Comparison of ENCODE assay signal across 12 mouse cellular contexts in the genomic region with DNA sequence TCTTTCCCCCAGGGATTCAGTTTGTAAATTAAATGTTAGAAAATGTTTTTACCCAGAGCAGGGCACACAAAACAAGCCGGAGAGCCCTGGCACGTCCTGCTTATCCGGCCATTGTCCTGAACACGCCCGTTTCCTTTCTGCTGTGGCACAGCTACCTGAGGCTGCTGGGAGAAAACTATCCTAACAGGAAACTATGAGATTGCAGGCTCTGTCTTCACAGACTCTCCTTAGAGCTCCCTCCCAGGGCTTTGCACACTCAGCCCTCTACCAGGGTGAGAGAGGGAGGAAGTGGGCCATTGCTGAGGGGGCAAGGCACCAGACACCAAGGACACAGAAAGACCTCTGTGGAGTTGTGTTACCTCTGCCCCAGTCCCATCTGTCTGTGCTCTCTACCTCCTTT. TPM values are rescaled to one million over a fixed set of nuclear protein-coding genes. Genes with fewer than 3 reads are reported as not detected.
DNase-seq lines count a peak whose midpoint lies in the region; ATAC-seq lines count a peak whose summit lies in the region.
"Had no signal": no experiment of that assay in that cellular context is flagged by ENCODE, and none has a peak within 500 bp of the region (broad histone marks: within the 10 kb centered on the region; RNA-seq: fewer than 3 reads in every experiment).

No protein-coding gene starts in this region.

- no peak overlapping the region for H3K9ac ChIP-seq in forebrain, embryonic 15.5 days (replicated peaks)
- no peak overlapping the region; the same call in 1 of the 2 replicates for H3K9ac ChIP-seq in kidney, embryonic 16.5 days (replicated peaks; ENCODE audit: low read length)
- H3K9ac ChIP-seq in limb, embryonic 12.5 days (replicated peaks): no peak overlapping the region

- H3K4me3 ChIP-seq in forebrain, embryonic 10.5 days: no peak overlapping the region; the same call in 1 of the 2 replicates
- H3K4me3 ChIP-seq in forebrain, embryonic 15.5 days: no peak overlapping the region
- H3K4me3 ChIP-seq in kidney, embryonic 16.5 days (ENCODE audit: low read length): no peak overlapping the region
- H3K4me3 ChIP-seq in limb, embryonic 12.5 days (replicated peaks): no peak overlapping the region
- H3K4me3 ChIP-seq in midbrain, embryonic 10.5 days: no peak overlapping the region

- H3K27me3 ChIP-seq in forebrain, embryonic 10.5 days (ENCODE audit: poor library complexity, severe bottlenecking): peaks cover 7% of the 10 kb centered on the region; the same call in 1 of the 2 replicates
- H3K27me3 ChIP-seq in forebrain, embryonic 15.5 days: no peaks in the 10 kb centered on the region
- H3K27me3 ChIP-seq in kidney, embryonic 16.5 days (ENCODE audit: insufficient read depth, low read length): no peaks in the 10 kb centered on the region
- 0 out of 2 replicates have a peak, but pooled peaks cover 7% of the 10 kb centered on the region for H3K27me3 ChIP-seq in limb, embryonic 12.5 days
- 0 out of 2 replicates have a peak, but pooled peaks cover 3% of the 10 kb centered on the region for H3K27me3 ChIP-seq in midbrain, embryonic 10.5 days (ENCODE audit: low read depth, poor library complexity, severe bottlenecking)

- DNase-seq in forebrain, embryonic 10.5 days (ENCODE audit: extremely low spot score, low spot score): no peak
- DNase-seq in kidney, adult 18-20 months: no peak
- DNase-seq in gastrocnemius, adult 18-20 months (ENCODE audit: low spot score): no peak
- no peak for DNase-seq in midbrain, embryonic 10.5 days (ENCODE audit: low spot score)
- DNase-seq: adrenal gland, postnatal 14 days; cerebellum, postnatal 25 days had no signal

- no peak overlapping the region for H3K4me2 ChIP-seq in forebrain, embryonic 15.5 days (replicated peaks)
- no peak overlapping the region for H3K4me2 ChIP-seq in kidney, embryonic 16.5 days (replicated peaks; ENCODE audit: low read depth, low read length)
- no peak overlapping the region for H3K4me2 ChIP-seq in limb, embryonic 12.5 days

- peak overlapping the region; percentile 65 for H3K27ac ChIP-seq in forebrain, embryonic 10.5 days
- H3K27ac ChIP-seq in forebrain, embryonic 15.5 days (replicated peaks): no peak overlapping the region
- H3K27ac ChIP-seq in kidney, embryonic 16.5 days (ENCODE audit: low read length): peak overlapping the region; percentile 82
- peak overlapping the region; percentile 69 for H3K27ac ChIP-seq in limb, embryonic 12.5 days
- no peak overlapping the region for H3K27ac ChIP-seq in midbrain, embryonic 10.5 days (replicated peaks)

- ATAC-seq in forebrain, embryonic 15.5 days (replicated peaks): no peak
- ATAC-seq in kidney, embryonic 16.5 days (ENCODE audit: low FRiP score, low TSS enrichment): 0 out of 2 replicates have a peak, but pooled peaks have one; percentile 37
- no peak for ATAC-seq in limb, embryonic 12.5 days (ENCODE audit: insufficient number of reproducible peaks, insufficient read depth, low FRiP score, low TSS enrichment, low read depth)
- 0 out of 2 replicates have a peak, but pooled peaks have one; percentile 7 for ATAC-seq in megakaryocyte, adult 5-6 weeks (ENCODE audit: poor library complexity, severe bottlenecking)

- H3K9me3 ChIP-seq in forebrain, embryonic 10.5 days: no peaks in the 10 kb centered on the region
- H3K9me3 ChIP-seq in forebrain, embryonic 15.5 days: no peaks in the 10 kb centered on the region
- no peaks in the 10 kb centered on the region for H3K9me3 ChIP-seq in kidney, embryonic 16.5 days (ENCODE audit: low read length)
- H3K9me3 ChIP-seq in limb, embryonic 12.5 days: no peaks in the 10 kb centered on the region
- H3K9me3 ChIP-seq in midbrain, embryonic 10.5 days (replicated peaks): no peaks in the 10 kb centered on the region

- peaks cover 45% of the 10 kb centered on the region for H3K4me1 ChIP-seq in forebrain, embryonic 10.5 days
- no peaks in the 10 kb centered on the region for H3K4me1 ChIP-seq in forebrain, embryonic 15.5 days
- H3K4me1 ChIP-seq in kidney, embryonic 16.5 days (ENCODE audit: insufficient read depth, low read length): peaks cover 26% of the 10 kb centered on the region
- H3K4me1 ChIP-seq in limb, embryonic 12.5 days (replicated peaks): peaks cover 13% of the 10 kb centered on the region
- H3K4me1 ChIP-seq in midbrain, embryonic 10.5 days: peaks cover 35% of the 10 kb centered on the region

- WGBS in forebrain, embryonic 10.5 days: 70% methylated on average over 5 of the region's 5 CpGs
- 72% methylated on average over 5 of the region's 5 CpGs for whole genome bisulfite sequencing in forebrain, embryonic 15.5 days
- 62% methylated on average over 5 of the region's 5 CpGs for WGBS in kidney, embryonic 16.5 days
- 79% methylated on average over 5 of the region's 5 CpGs for WGBS in limb, embryonic 12.5 days
- whole genome bisulfite sequencing in midbrain, embryonic 10.5 days: 81% methylated on average over 5 of the region's 5 CpGs

- no peaks in the 10 kb centered on the region for H3K36me3 ChIP-seq in forebrain, embryonic 10.5 days (replicated peaks)
- no peaks in the 10 kb centered on the region for H3K36me3 ChIP-seq in forebrain, embryonic 15.5 days
- H3K36me3 ChIP-seq in kidney, embryonic 16.5 days (ENCODE audit: insufficient read depth, low read length): no peaks in the 10 kb centered on the region
- H3K36me3 ChIP-seq in limb, embryonic 12.5 days: no peaks in the 10 kb centered on the region
- no peaks in the 10 kb centered on the region for H3K36me3 ChIP-seq in midbrain, embryonic 10.5 days

RNA-seq across cellular contexts. Expression of gene Tnfrsf1a, which starts 8.9 kb away (rescaled TPM):
- 24.1 and 24.4 TPM in 2 replicates for polyA plus RNA-seq in forebrain, embryonic 10.5 days (2016; fragmentation: Nextera tagmentation; extraction: Ambion mirVana)
- 11.3 and 13.0 TPM in 2 replicates for polyA plus RNA-seq in forebrain, embryonic 15.5 days (2015; fragmentation: Nextera tagmentation; extraction: Ambion mirVana)
- polyA plus RNA-seq in kidney, embryonic 16.5 days (2015; fragmentation: Nextera tagmentation; extraction: Ambion mirVana): 91.0 and 93.2 TPM in 2 replicates
- 50.2 and 50.3 TPM in 2 replicates for polyA plus RNA-seq in limb, embryonic 12.5 days (2016; fragmentation: Nextera tagmentation; extraction: Ambion mirVana)
- total RNA-seq in megakaryocyte, adult 5-6 weeks (2015): 96.4 and 101 TPM in 2 replicates
- 90.2 and 116 TPM in 2 replicates for total RNA-seq in megakaryocyte, adult 5-6 weeks (2017)
- 10 to 100 TPM; 16.6 to 24.9 TPM for total RNA-seq in gastrocnemius, adult 18-20 months (2021)
- polyA plus RNA-seq in midbrain, embryonic 10.5 days (2016; fragmentation: Nextera tagmentation; extraction: Ambion mirVana): 21.7 and 24.5 TPM in 2 replicates

RNA-seq across cellular contexts. Expression of gene Scnn1a, which starts 19.8 kb away (rescaled TPM):
- 0.20 and 0.30 TPM in 2 replicates for polyA plus RNA-seq in forebrain, embryonic 10.5 days (2016; fragmentation: Nextera tagmentation; extraction: Ambion mirVana)
- 0.20 and 0.25 TPM in 2 replicates for polyA plus RNA-seq in forebrain, embryonic 15.5 days (2015; fragmentation: Nextera tagmentation; extraction: Ambion mirVana)
- polyA plus RNA-seq in kidney, embryonic 16.5 days (2015; fragmentation: Nextera tagmentation; extraction: Ambion mirVana): 7.5 and 7.7 TPM in 2 replicates
- polyA plus RNA-seq in limb, embryonic 12.5 days (2016; fragmentation: Nextera tagmentation; extraction: Ambion mirVana): 1.0 and 1.3 TPM in 2 replicates
- 9.0 and 9.5 TPM in 2 replicates for total RNA-seq in megakaryocyte, adult 5-6 weeks (2015)
- total RNA-seq in megakaryocyte, adult 5-6 weeks (2017): 0.99 and 1.6 TPM in 2 replicates
- under 1 TPM; 0.19 to 0.25 TPM for total RNA-seq in gastrocnemius, adult 18-20 months (2021)
- polyA plus RNA-seq in midbrain, embryonic 10.5 days (2016; fragmentation: Nextera tagmentation; extraction: Ambion mirVana): 0.25 and 0.48 TPM in 2 replicates
- total RNA-seq: MEL had no signal

RNA-seq across cellular contexts. Expression of gene Ltbr, which starts 26.6 kb away (rescaled TPM):
- 16.1 and 17.2 TPM in 2 replicates for polyA plus RNA-seq in forebrain, embryonic 10.5 days (2016; fragmentation: Nextera tagmentation; extraction: Ambion mirVana)
- 10.8 and 11.5 TPM in 2 replicates for polyA plus RNA-seq in forebrain, embryonic 15.5 days (2015; fragmentation: Nextera tagmentation; extraction: Ambion mirVana)
- 71.6 and 73.7 TPM in 2 replicates for polyA plus RNA-seq in kidney, embryonic 16.5 days (2015; fragmentation: Nextera tagmentation; extraction: Ambion mirVana)
- 37.3 and 38.6 TPM in 2 replicates for polyA plus RNA-seq in limb, embryonic 12.5 days (2016; fragmentation: Nextera tagmentation; extraction: Ambion mirVana)
- 30.0 and 30.6 TPM in 2 replicates for total RNA-seq in megakaryocyte, adult 5-6 weeks (2015)
- total RNA-seq in megakaryocyte, adult 5-6 weeks (2017): 57.1 and 59.9 TPM in 2 replicates
- total RNA-seq in gastrocnemius, adult 18-20 months (2021): 10 to 100 TPM; 15.3 to 17.7 TPM
- 21.2 and 23.5 TPM in 2 replicates for polyA plus RNA-seq in midbrain, embryonic 10.5 days (2016; fragmentation: Nextera tagmentation; extraction: Ambion mirVana)

RNA-seq across cellular contexts. Expression of gene Plekhg6, which starts 40.3 kb away (rescaled TPM):
- 0.07 TPM in 2 replicates for polyA plus RNA-seq in forebrain, embryonic 10.5 days (2016; fragmentation: Nextera tagmentation; extraction: Ambion mirVana)
- 0.06 and 0.10 TPM in 2 replicates for polyA plus RNA-seq in forebrain, embryonic 15.5 days (2015; fragmentation: Nextera tagmentation; extraction: Ambion mirVana)
- polyA plus RNA-seq in kidney, embryonic 16.5 days (2015; fragmentation: Nextera tagmentation; extraction: Ambion mirVana): 4.9 and 6.0 TPM in 2 replicates
- 0.41 and 0.46 TPM in 2 replicates for polyA plus RNA-seq in limb, embryonic 12.5 days (2016; fragmentation: Nextera tagmentation; extraction: Ambion mirVana)
- total RNA-seq in megakaryocyte, adult 5-6 weeks (2015): not detected in 2 replicates
- total RNA-seq in megakaryocyte, adult 5-6 weeks (2017): not detected in 2 replicates
- total RNA-seq in gastrocnemius, adult 18-20 months (2021): not detected
- polyA plus RNA-seq in midbrain, embryonic 10.5 days (2016; fragmentation: Nextera tagmentation; extraction: Ambion mirVana): 0.12 and 0.15 TPM in 2 replicates
- total RNA-seq: megakaryocyte-erythroid progenitor cell, adult 5-6 weeks; MEL had no signal

RNA-seq across cellular contexts. Expression of gene Tuba3a, which starts 54.4 kb away (rescaled TPM):
- polyA plus RNA-seq in forebrain, embryonic 10.5 days (2016; fragmentation: Nextera tagmentation; extraction: Ambion mirVana): 0.12 TPM in 1 of 2 replicates, not detected in the other
- polyA plus RNA-seq in forebrain, embryonic 15.5 days (2015; fragmentation: Nextera tagmentation; extraction: Ambion mirVana): not detected in 2 replicates
- polyA plus RNA-seq in kidney, embryonic 16.5 days (2015; fragmentation: Nextera tagmentation; extraction: Ambion mirVana): 0.19 and 0.65 TPM in 2 replicates
- polyA plus RNA-seq in limb, embryonic 12.5 days (2016; fragmentation: Nextera tagmentation; extraction: Ambion mirVana): 0.56 and 0.60 TPM in 2 replicates
- not detected in 2 replicates for total RNA-seq in megakaryocyte, adult 5-6 weeks (2015)
- total RNA-seq in megakaryocyte, adult 5-6 weeks (2017): not detected in 2 replicates
- total RNA-seq in gastrocnemius, adult 18-20 months (2021): not detected
- 0.11 TPM in 1 of 2 replicates, not detected in the other for polyA plus RNA-seq in midbrain, embryonic 10.5 days (2016; fragmentation: Nextera tagmentation; extraction: Ambion mirVana)
- total RNA-seq: adrenal gland, postnatal 14 days; megakaryocyte-erythroid progenitor cell, adult 5-6 weeks; MEL had no signal

Comparison
In these comparisons a context has a peak if more than half of its experiments do, and no peak if none do; other contexts are left out.
1. H3K27ac ChIP-seq: peak in forebrain, embryonic 10.5 days (single experiment), kidney, embryonic 16.5 days (single experiment) and limb, embryonic 12.5 days (single experiment); none in forebrain, embryonic 15.5 days (single experiment) and midbrain, embryonic 10.5 days (single experiment).
2. ATAC-seq: peak in kidney, embryonic 16.5 days (single experiment) and megakaryocyte, adult 5-6 weeks (single experiment); none in forebrain, embryonic 15.5 days (single experiment) and limb, embryonic 12.5 days (single experiment).